Mouse (Mus musculus) megakaryocyte, embryonic 14.5 days (primary cell): ENCODE data around the gene Apon.

Source experiments
- FLI1 ChIP-seq: IDR thresholded peaks from 2 replicates; pipeline ENCODE4 v1.6.1; 2012; ENCODE audit warnings: low read length, inconsistent platforms, mixed read lengths
- GATA1 ChIP-seq: IDR thresholded peaks from 3 replicates; pipeline ENCODE4 v1.6.1; 2012; ENCODE audit warnings: mixed read lengths, low read length, inconsistent platforms, borderline replicate concordance

GRCm38 (mm10) chr10:128253677-128254255 is at the start of gene Apon:
- TF ChIP-seq GATA1 (no peak), FLI1 (no peak)
